Comparison of ENCODE assay signal across 20 mouse cellular contexts in genomic region chr7:64916654-64917053, GRCm38 (mm10). TPM values are rescaled to one million over a fixed set of nuclear protein-coding genes. Genes with fewer than 3 reads are reported as not detected.
DNase-seq lines count a peak whose midpoint lies in the region; ATAC-seq and TF ChIP-seq lines count a peak whose summit lies in the region.
"Had no signal": no experiment of that assay in that cellular context is flagged by ENCODE, and none has a peak within 500 bp of the region (broad histone marks: within the 10 kb centered on the region; RNA-seq: fewer than 3 reads in every experiment).

No protein-coding gene starts in this region.

- no peak overlapping the region for H3K4me3 ChIP-seq in heart, embryonic 15.5 days
- H3K4me3 ChIP-seq in heart, adult 2 months = no peak overlapping the region
- H3K4me3 ChIP-seq in midbrain, embryonic 12.5 days = no peak overlapping the region
- no peak overlapping the region for H3K4me3 ChIP-seq in midbrain, embryonic 10.5 days
- H3K4me3 ChIP-seq in forebrain, embryonic 13.5 days = no peak overlapping the region
- H3K4me3 ChIP-seq in forebrain, embryonic 16.5 days (replicated peaks; ENCODE audit: low read length) = no peak overlapping the region
- H3K4me3 ChIP-seq: left cerebral cortex, adult 2 months; liver, embryonic 13.5 days had no signal

- 22% methylated on average over 7 of the region's 7 CpGs for WGBS in heart, embryonic 15.5 days
- WGBS in heart, adult 2 months = 32% methylated on average over 7 of the region's 7 CpGs
- WGBS in midbrain, embryonic 12.5 days = 60% methylated on average over 7 of the region's 7 CpGs
- WGBS in midbrain, embryonic 10.5 days = 73% methylated on average over 7 of the region's 7 CpGs
- WGBS in forebrain, embryonic 13.5 days = 51% methylated on average over 7 of the region's 7 CpGs
- WGBS in forebrain, embryonic 16.5 days = 43% methylated on average over 7 of the region's 7 CpGs

- H3K79me2 ChIP-seq in heart, adult 2 months (replicated peaks; ENCODE audit: control insufficient read depth, insufficient read depth, low read length) = no peaks in the 10 kb centered on the region

- DNase-seq in heart, adult 2 months = no peak
- DNase-seq in midbrain, embryonic 10.5 days (ENCODE audit: low spot score) = no peak
- no peak for DNase-seq in adrenal gland, postnatal 10 days
- DNase-seq: adrenal gland, postnatal 36 days; cerebellum, adult 11 months; cerebellum, adult 9-11 months; heart, postnatal 4 days; kidney, adult 18-20 months; kidney, postnatal 4 days; liver, embryonic 13.5 days; lung, adult 2 months; thymus, postnatal 25 days had no signal

- TF ChIP-seq CTCF in heart, adult 2 months (IDR thresholded peaks at IDR 0.05) = no peak

- intact Hi-C loops in heart, adult 2 months (cut with DNase I) = no loop called here

- TF ChIP-seq POLR2A in heart, adult 2 months (IDR thresholded peaks at IDR 0.05; ENCODE audit: insufficient read depth, low read depth, low read length) = no peak

- no peak overlapping the region for H3K9ac ChIP-seq in heart, embryonic 15.5 days
- H3K9ac ChIP-seq in heart, adult 2 months (ENCODE audit: low read depth, low read length) = no peak overlapping the region
- no peak overlapping the region for H3K9ac ChIP-seq in midbrain, embryonic 12.5 days (replicated peaks)
- H3K9ac ChIP-seq in forebrain, embryonic 13.5 days = no peak overlapping the region
- no peak overlapping the region for H3K9ac ChIP-seq in forebrain, embryonic 16.5 days (replicated peaks; ENCODE audit: low read depth, low read length)
- H3K9ac ChIP-seq: liver, embryonic 13.5 days had no signal

- H3K4me1 ChIP-seq in heart, embryonic 15.5 days (replicated peaks) = no peaks in the 10 kb centered on the region
- H3K4me1 ChIP-seq in heart, adult 2 months (ENCODE audit: control insufficient read depth, insufficient read depth, low read length) = no peaks in the 10 kb centered on the region
- peaks cover 8% of the 10 kb centered on the region for H3K4me1 ChIP-seq in midbrain, embryonic 12.5 days
- peaks cover 10% of the 10 kb centered on the region for H3K4me1 ChIP-seq in midbrain, embryonic 10.5 days
- H3K4me1 ChIP-seq in forebrain, embryonic 13.5 days = peaks cover 10% of the 10 kb centered on the region
- peaks cover 7% of the 10 kb centered on the region for H3K4me1 ChIP-seq in forebrain, embryonic 16.5 days (replicated peaks; ENCODE audit: control insufficient read depth, insufficient read depth, low read length)
- H3K4me1 ChIP-seq: liver, embryonic 13.5 days had no signal

- H3K36me3 ChIP-seq in heart, embryonic 15.5 days = no peaks in the 10 kb centered on the region
- no peaks in the 10 kb centered on the region for H3K36me3 ChIP-seq in heart, adult 2 months (ENCODE audit: control insufficient read depth, insufficient read depth, low read length)
- no peaks in the 10 kb centered on the region for H3K36me3 ChIP-seq in midbrain, embryonic 12.5 days
- H3K36me3 ChIP-seq in midbrain, embryonic 10.5 days = no peaks in the 10 kb centered on the region
- H3K36me3 ChIP-seq in forebrain, embryonic 13.5 days (ENCODE audit: poor library complexity, severe bottlenecking) = no peaks in the 10 kb centered on the region
- H3K36me3 ChIP-seq in forebrain, embryonic 16.5 days (ENCODE audit: control insufficient read depth, insufficient read depth) = no peaks in the 10 kb centered on the region
- H3K36me3 ChIP-seq: liver, embryonic 13.5 days had no signal

- H3K27ac ChIP-seq in heart, embryonic 15.5 days = no peak overlapping the region
- H3K27ac ChIP-seq in heart, adult 2 months = no peak overlapping the region
- H3K27ac ChIP-seq in midbrain, embryonic 12.5 days (replicated peaks) = no peak overlapping the region
- no peak overlapping the region for H3K27ac ChIP-seq in midbrain, embryonic 10.5 days (replicated peaks)
- H3K27ac ChIP-seq in forebrain, embryonic 13.5 days = peak overlapping the region; percentile 25
- H3K27ac ChIP-seq in forebrain, embryonic 16.5 days (ENCODE audit: low read length) = no peak overlapping the region
- H3K27ac ChIP-seq: left cerebral cortex, adult 2 months; liver, embryonic 13.5 days; macrophage had no signal

- TF ChIP-seq EP300 in heart, adult 2 months (IDR thresholded peaks at IDR 0.05; ENCODE audit: insufficient read depth, low read depth, low read length) = no peak

- H3K9me3 ChIP-seq in heart, embryonic 15.5 days (replicated peaks) = no peaks in the 10 kb centered on the region
- H3K9me3 ChIP-seq in midbrain, embryonic 12.5 days = no peaks in the 10 kb centered on the region; the same call in 1 of the 2 replicates
- no peaks in the 10 kb centered on the region for H3K9me3 ChIP-seq in midbrain, embryonic 10.5 days (replicated peaks)
- no peaks in the 10 kb centered on the region for H3K9me3 ChIP-seq in forebrain, embryonic 13.5 days (replicated peaks)
- peaks cover 3% of the 10 kb centered on the region; the same call in 1 of the 2 replicates for H3K9me3 ChIP-seq in forebrain, embryonic 16.5 days (ENCODE audit: control insufficient read depth, low read length)
- H3K9me3 ChIP-seq: liver, embryonic 13.5 days had no signal

- no peaks in the 10 kb centered on the region for H3K27me3 ChIP-seq in heart, embryonic 15.5 days
- H3K27me3 ChIP-seq in heart, adult 2 months (ENCODE audit: control insufficient read depth, insufficient read depth, low read length) = no peaks in the 10 kb centered on the region; the same call in 1 of the 2 replicates
- no peaks in the 10 kb centered on the region for H3K27me3 ChIP-seq in midbrain, embryonic 12.5 days
- H3K27me3 ChIP-seq in midbrain, embryonic 10.5 days (ENCODE audit: low read depth, poor library complexity, severe bottlenecking) = no peaks in the 10 kb centered on the region
- no peaks in the 10 kb centered on the region for H3K27me3 ChIP-seq in forebrain, embryonic 13.5 days
- no peaks in the 10 kb centered on the region for H3K27me3 ChIP-seq in forebrain, embryonic 16.5 days (replicated peaks; ENCODE audit: control insufficient read depth, insufficient read depth, low read length)
- H3K27me3 ChIP-seq: liver, embryonic 13.5 days had no signal

- 0 out of 2 replicates have a peak, but pooled peaks have one; percentile 39 for ATAC-seq in heart, embryonic 15.5 days (replicated peaks; ENCODE audit: insufficient number of reproducible peaks, insufficient read depth, low FRiP score, low read depth)
- ATAC-seq in midbrain, embryonic 12.5 days (ENCODE audit: low FRiP score, low read depth) = 0 out of 2 replicates have a peak, but pooled peaks have one; percentile 25
- peak; percentile 48 for ATAC-seq in forebrain, embryonic 13.5 days
- 0 out of 2 replicates have a peak, but pooled peaks have one; percentile 27 for ATAC-seq in forebrain, embryonic 16.5 days
- no peak for ATAC-seq in activated CD4-positive, CD25-positive, alpha-beta regulatory T cell, adult 4 months
- ATAC-seq: inflammation-experienced regulatory T-cells, adult 6 months had no signal

- no peak overlapping the region for H3K4me2 ChIP-seq in heart, embryonic 15.5 days
- no peak overlapping the region for H3K4me2 ChIP-seq in midbrain, embryonic 12.5 days (replicated peaks)
- no peak overlapping the region for H3K4me2 ChIP-seq in forebrain, embryonic 13.5 days
- H3K4me2 ChIP-seq in forebrain, embryonic 16.5 days (ENCODE audit: low read length) = no peak overlapping the region
- H3K4me2 ChIP-seq: liver, embryonic 13.5 days had no signal

RNA-seq across cellular contexts. Expression of gene Nsmce3, which starts 43.9 kb away (rescaled TPM):
- polyA plus RNA-seq in heart, embryonic 15.5 days (2015; fragmentation: Nextera tagmentation; extraction: Ambion mirVana) = 7.4 and 8.3 TPM in 2 replicates
- total RNA-seq in heart, adult 2 months (2021) = 1 to 10 TPM; 2.9 to 3.0 TPM
- 2.5 and 2.6 TPM in 2 replicates for polyA plus RNA-seq in heart, adult 2 months (2012; rRNA removed)
- 11.6 TPM in 2 replicates for polyA plus RNA-seq in midbrain, embryonic 12.5 days (2016; fragmentation: Nextera tagmentation; extraction: Ambion mirVana)
- polyA plus RNA-seq in midbrain, embryonic 10.5 days (2016; fragmentation: Nextera tagmentation; extraction: Ambion mirVana) = 11.6 and 12.5 TPM in 2 replicates
- 10.1 and 10.6 TPM in 2 replicates for polyA plus RNA-seq in forebrain, embryonic 13.5 days (2015; fragmentation: Nextera tagmentation; extraction: Ambion mirVana)
- polyA plus RNA-seq in forebrain, embryonic 16.5 days (2015; fragmentation: Nextera tagmentation; extraction: Ambion mirVana) = 9.5 and 9.9 TPM in 2 replicates
- 1 to 10 TPM; 3.7 to 4.2 TPM for polyA plus RNA-seq in activated CD4-positive, CD25-positive, alpha-beta regulatory T cell, adult 4 months (2017; shearing (Covaris generic))
- total RNA-seq in adrenal gland, postnatal 10 days (2021) = 1 to 10 TPM; 6.6 to 7.6 TPM
